Mouse (Mus musculus) kidney, embryonic 14.5 days (tissue): ENCODE measurements around the gene Plin4. TPM values are rescaled to one million over a fixed set of nuclear protein-coding genes. Genes with fewer than 3 reads are reported as not detected.
"Not testable (repeated sequence)": the region's sequence is repeated elsewhere in the genome, so short reads cannot be mapped to it uniquely, and the experiment has no call there.

Source experiments
- ATAC-seq: fragments of 200-750 bp; cut with Nextera tagmentation; 2 replicates; pipeline ENCODE4 v1.8.0; 2017; ENCODE audit warnings: moderate number of reproducible peaks, mild to moderate bottlenecking, moderate TSS enrichment, moderate library complexity; ENCODE audit not compliant: low FRiP score, low TSS enrichment
- H3K27ac ChIP-seq: fragments of 300-500 bp; sonication (generic); 2 replicates; pipeline ENCODE4 v1.5.1; 2014; ENCODE audit warnings: low read depth, mild to moderate bottlenecking, low read length, moderate library complexity, mixed read lengths
- H3K27me3 ChIP-seq: fragments of 300-500 bp; sonication (generic); 2 replicates; pipeline ENCODE4 v1.6.1; 2014; ENCODE audit warnings: mild to moderate bottlenecking, low read length; ENCODE audit not compliant: control insufficient read depth, insufficient read depth
- H3K36me3 ChIP-seq: fragments of 300-500 bp; sonication (generic); 2 replicates; pipeline ENCODE4 v1.6.1; 2014; ENCODE audit warnings: low read length, mixed read lengths; ENCODE audit not compliant: control insufficient read depth, insufficient read depth
- H3K4me1 ChIP-seq: fragments of 300-500 bp; sonication (generic); 2 replicates; pipeline ENCODE4 v1.6.1; 2014; ENCODE audit warnings: low read length, mixed read lengths; ENCODE audit not compliant: control insufficient read depth, insufficient read depth
- H3K4me2 ChIP-seq: fragments of 300-500 bp; sonication (generic); replicated peaks from 2 replicates; pipeline ENCODE4 v1.6.1; 2014; ENCODE audit warnings: low read depth, mild to moderate bottlenecking, low read length
- H3K4me3 ChIP-seq: fragments of 300-500 bp; sonication (generic); 2 replicates; pipeline ENCODE4 v1.5.1; 2014; ENCODE audit warnings: mild to moderate bottlenecking, low read length
- H3K9ac ChIP-seq: fragments of 300-500 bp; sonication (generic); 2 replicates; pipeline ENCODE4 v1.6.1; 2014; ENCODE audit warnings: low read depth, mild to moderate bottlenecking, low read length, moderate library complexity
- H3K9me3 ChIP-seq: fragments of 300-500 bp; sonication (generic); 2 replicates; pipeline ENCODE4 v1.6.1; 2016; ENCODE audit warnings: low read length; ENCODE audit not compliant: control insufficient read depth
- WGBS: fragments of 180-500 bp; shearing (Covaris S2); extraction: QIAGEN DNeasy Blood & Tissue Kit; methylation state at CpG from one replicate; pipeline ENCODE4 v1.1.7; 2014; 5-methylcytosine and 5-hydroxymethylcytosine counted together
- polyA plus RNA-seq: library from polyadenylated mRNA; unstranded; fragments of >200 nt; fragmentation: Nextera tagmentation; extraction: Ambion mirVana; gene quantifications from 2 replicates; pipeline ENCODE4 v1.2.1, GENCODE M21; 2014

Plin4 gene
- polyA plus RNA-seq, 1 experiment from 2014 or later = 0.08 TPM

DNA sequence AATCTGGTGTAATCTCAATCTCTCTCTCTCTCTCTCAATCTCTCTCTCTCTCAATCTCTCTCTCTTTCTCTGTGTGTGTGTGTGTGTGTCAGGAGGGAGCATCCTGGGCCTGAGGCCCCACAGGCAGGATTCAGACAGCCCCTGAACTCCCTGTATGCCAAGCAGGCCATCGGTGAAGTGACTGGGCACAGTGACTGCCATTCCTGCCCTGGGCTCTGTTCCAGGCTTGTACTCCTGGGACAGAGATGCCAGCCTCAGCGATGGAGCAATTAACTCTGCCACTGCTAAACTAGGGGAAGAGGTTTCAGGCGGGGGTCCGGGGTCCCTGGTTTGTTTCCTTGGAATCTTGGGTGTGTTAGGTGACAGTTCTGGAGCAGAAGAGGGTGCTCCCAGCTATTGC lies 968 bp upstream of the Plin4 start:
- H3K27ac ChIP-seq = no peak overlapping the region
- H3K9me3 ChIP-seq = no peaks in the 10 kb centered on the region
- no peak overlapping the region for H3K9ac ChIP-seq
- ATAC-seq = no peak
- no peak overlapping the region for H3K4me3 ChIP-seq
- H3K36me3 ChIP-seq = no peaks in the 10 kb centered on the region
- H3K4me2 ChIP-seq = no peak overlapping the region
- WGBS = 69% methylated on average over 4 of the region's 4 CpGs
- H3K4me1 ChIP-seq = no peaks in the 10 kb centered on the region
- H3K27me3 ChIP-seq = no peaks in the 10 kb centered on the region

DNA sequence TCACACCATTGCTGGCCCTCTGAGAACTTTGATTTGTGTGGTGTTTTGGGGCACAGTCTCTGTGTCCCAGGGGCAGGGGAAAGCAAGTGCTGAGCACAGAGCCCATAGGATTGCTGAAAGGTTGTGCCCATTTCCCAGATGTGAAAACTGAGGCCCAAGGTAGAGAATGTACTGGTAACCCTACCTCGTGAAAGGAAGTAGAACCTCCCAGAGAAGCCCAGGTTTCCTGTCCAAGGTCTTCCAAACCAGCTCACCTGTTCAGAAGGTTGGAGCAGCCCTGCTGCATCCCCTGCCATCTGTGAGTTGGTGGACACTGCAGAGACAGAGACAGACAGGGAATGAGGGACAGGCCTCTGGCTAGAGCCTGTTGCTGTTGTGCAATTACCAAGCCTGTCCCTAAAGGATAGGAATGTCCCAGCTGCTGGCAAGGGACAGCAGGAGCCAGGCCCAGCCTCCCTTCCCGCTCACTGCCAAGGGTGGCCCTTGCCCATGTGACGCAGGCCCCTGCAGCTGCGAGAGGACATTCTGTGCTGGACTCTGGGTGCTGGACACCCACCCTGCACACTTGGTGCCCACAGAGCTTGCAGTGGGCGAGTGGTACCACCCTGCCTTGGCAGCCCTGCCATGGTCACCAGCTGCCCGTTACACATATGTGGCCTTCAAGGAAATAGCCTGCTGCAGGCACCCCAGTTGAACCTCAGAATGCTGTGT lies 1.1 kb downstream of the Plin4 start:
- Histone ChIP-seq H3K27ac (no peak overlapping the region), H3K36me3 (peaks cover 3% of the 10 kb centered on the region; the same call in 1 of the 2 replicates), H3K4me1 (no peaks in the 10 kb centered on the region), H3K27me3 (no peaks in the 10 kb centered on the region), H3K9ac (no peak overlapping the region), H3K4me3 (no peak overlapping the region), H3K9me3 (no peaks in the 10 kb centered on the region), H3K4me2 (no peak overlapping the region)
- 80% methylated on average over 6 of the region's 6 CpGs for WGBS
- ATAC-seq = no peak

DNA sequence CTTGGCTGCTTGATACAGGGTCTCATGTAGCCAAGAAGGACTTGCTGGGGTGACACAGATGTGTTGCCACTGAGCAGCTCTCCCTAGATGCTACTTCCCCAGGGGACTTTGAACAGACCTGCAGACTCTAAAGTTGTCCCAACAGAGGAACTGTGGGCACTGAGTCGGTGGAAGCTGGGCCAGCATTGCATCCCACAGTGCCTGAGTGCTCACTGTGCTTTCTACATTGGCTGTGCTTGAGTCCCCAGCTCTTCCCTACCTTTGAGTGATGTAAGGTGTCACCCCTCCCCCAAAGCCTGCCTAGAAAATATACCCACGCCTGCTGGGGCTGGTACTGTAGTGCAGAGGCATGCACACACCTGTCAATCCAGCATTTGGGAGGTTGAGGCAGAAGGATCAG lies 1.9 kb downstream of the Plin4 start:
- no peak overlapping the region for H3K27ac ChIP-seq
- H3K36me3 ChIP-seq = peaks cover 10% of the 10 kb centered on the region; the same call in 1 of the 2 replicates
- no peak overlapping the region for H3K9ac ChIP-seq
- 68% methylated on average over 2 of the region's 2 CpGs for WGBS
- no peak overlapping the region for H3K4me3 ChIP-seq
- H3K4me1 ChIP-seq = no peaks in the 10 kb centered on the region
- no peaks in the 10 kb centered on the region for H3K9me3 ChIP-seq
- H3K4me2 ChIP-seq = no peak overlapping the region
- ATAC-seq = no peak
- no peaks in the 10 kb centered on the region for H3K27me3 ChIP-seq

DNA sequence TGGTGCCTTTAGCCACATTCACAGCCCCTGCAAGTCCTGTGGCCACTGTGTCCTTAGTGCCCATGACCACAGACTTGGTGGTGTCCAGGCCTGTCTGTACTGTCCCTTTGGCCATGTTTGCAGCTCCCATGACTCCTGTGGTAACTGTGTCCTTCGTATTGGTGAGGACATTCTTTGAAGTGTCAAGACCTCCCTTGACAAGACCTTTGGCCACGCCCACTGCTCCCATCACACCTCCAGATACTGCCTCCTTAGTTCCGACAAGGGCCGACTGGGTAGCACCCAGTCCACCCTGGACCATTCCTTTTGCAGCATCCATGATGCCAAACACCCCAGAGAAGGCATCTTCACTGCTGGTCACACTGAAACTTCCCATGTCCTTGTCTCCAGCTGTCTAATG lies 2.6 kb downstream of the Plin4 start:
- H3K4me2 ChIP-seq = no peak overlapping the region
- no peak for ATAC-seq
- H3K27me3 ChIP-seq = no peaks in the 10 kb centered on the region
- no peak overlapping the region for H3K4me3 ChIP-seq
- WGBS = 64% methylated on average over 4 of the region's 4 CpGs
- peaks cover 18% of the 10 kb centered on the region for H3K36me3 ChIP-seq
- H3K9ac ChIP-seq = no peak overlapping the region
- H3K4me1 ChIP-seq = no peaks in the 10 kb centered on the region
- H3K27ac ChIP-seq = no peak overlapping the region
- no peaks in the 10 kb centered on the region for H3K9me3 ChIP-seq

DNA sequence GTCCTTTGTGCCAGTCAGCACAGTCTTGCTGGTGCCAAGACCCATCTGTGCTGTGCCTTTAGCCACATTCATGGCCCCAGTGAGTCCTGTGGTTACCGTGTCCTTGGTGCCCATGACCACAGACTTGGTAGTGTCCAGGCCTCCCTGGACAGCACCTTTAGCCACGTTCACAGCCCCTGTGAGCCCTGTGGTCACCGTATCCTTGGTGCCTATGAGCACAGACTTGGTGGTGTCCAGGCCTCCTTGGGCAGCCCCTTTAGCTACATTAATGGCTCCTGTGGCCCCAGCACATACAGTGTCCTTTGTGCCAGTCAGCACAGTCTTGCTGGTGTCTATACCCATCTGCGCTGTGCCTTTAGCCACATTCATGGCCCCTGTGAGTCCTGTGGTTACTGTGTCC lies 3.2 kb downstream of the Plin4 start:
- H3K36me3 ChIP-seq = peaks cover 23% of the 10 kb centered on the region
- not testable (repeated sequence) for H3K4me3 ChIP-seq, H3K4me2 ChIP-seq, ATAC-seq, H3K27me3 ChIP-seq, H3K27ac ChIP-seq, H3K4me1 ChIP-seq, H3K9ac ChIP-seq, H3K9me3 ChIP-seq
- WGBS = 94% methylated on average over 4 of the region's 4 CpGs

DNA sequence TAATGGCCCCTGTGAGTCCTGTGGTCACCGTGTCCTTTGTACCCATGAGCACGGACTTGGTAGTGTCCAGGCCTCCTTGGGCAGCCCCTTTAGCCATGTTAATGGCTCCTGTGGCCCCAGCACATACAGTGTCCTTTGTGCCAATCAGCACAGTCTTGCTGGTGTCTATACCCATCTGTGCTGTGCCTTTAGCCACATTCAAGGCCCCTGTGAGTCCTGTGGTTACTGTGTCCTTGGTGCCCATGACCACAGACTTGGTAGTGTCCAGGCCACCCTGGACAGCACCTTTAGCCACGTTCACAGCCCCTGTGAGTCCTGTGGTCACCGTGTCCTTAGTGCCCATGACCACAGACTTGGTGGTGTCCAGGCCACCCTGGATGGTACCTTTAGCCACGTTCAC lies 4.8 kb downstream of the Plin4 start:
- not testable (repeated sequence) for ATAC-seq, H3K4me3 ChIP-seq, H3K27me3 ChIP-seq, H3K27ac ChIP-seq, H3K4me1 ChIP-seq, H3K9ac ChIP-seq, H3K4me2 ChIP-seq, H3K9me3 ChIP-seq
- H3K36me3 ChIP-seq = peaks cover 39% of the 10 kb centered on the region
- WGBS = 90% methylated on average over 1 of the region's 5 CpGs

DNA sequence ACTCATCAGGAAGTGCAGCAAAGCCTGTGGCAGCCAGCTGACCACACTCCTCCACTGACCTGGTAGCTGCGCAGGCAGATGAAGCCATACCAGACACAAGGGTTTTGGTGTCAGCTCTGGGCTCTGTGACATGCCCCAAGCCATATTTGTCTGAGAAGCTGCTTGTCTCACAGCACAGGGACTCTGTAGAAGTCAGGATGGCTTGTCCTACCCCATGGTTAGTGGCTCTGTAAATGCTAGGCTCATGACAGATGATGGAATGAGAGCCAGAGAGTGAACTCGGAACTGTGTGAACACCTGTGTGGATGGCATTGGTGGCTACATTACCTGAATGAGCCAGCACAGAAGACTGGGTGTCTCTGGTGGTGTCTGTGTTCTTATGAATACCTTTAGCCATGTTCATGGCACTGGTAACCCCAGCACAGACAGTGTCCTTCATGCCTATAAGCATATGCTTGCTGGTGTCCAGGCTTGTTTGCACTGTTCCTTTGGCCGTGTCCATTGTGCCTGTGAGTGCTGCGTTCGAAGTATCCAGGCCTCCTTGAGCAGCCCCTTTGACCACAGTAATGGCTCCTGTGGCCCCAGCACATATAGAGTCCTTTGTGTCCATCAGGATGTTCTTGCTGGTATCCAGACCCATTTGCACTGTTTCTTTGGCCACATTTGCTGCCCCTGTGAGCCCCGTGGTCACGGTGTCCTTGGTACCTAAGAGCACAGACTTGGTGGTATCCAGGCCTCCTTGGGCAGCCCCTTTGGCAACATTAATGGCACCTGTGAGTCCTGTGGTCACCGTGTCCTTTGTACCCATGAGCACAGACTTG lies 5.9 kb downstream of the Plin4 start:
- H3K4me2 ChIP-seq = no peak overlapping the region

DNA sequence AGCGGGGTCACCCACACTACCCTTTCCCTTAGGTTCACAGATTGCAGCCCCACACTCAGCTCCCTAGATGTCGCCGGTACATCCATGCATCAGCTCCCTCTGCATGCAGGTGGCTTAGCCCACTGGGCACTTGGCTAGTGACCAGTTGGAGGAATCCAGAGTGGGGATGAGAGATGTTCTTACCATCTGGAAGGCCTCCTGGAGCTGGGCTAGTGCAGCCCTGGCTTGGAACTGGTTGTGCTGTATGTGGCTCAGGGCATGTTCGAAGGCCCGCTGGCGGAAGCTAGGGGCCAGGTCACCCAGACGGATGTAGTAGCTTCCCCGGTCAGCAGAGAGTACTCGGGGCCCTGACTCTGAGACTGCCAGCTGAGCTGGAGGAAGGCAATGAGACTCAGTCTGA lies 6.7 kb downstream of the Plin4 start:
- Histone ChIP-seq H3K27ac (no peak overlapping the region), H3K4me2 (no peak overlapping the region), H3K9ac (no peak overlapping the region), H3K4me1 (no peaks in the 10 kb centered on the region), H3K4me3 (no peak overlapping the region), H3K36me3 (peaks cover 56% of the 10 kb centered on the region), H3K9me3 (no peaks in the 10 kb centered on the region), H3K27me3 (no peaks in the 10 kb centered on the region)
- WGBS = 94% methylated on average over 9 of the region's 9 CpGs
- ATAC-seq = no peak

More for the DNA sequence above, 5.9 kb downstream of the Plin4 start:
- no peaks in the 10 kb centered on the region for H3K9me3 ChIP-seq
- no peak overlapping the region for H3K27ac ChIP-seq
- no peak overlapping the region for H3K9ac ChIP-seq
- WGBS = 97% methylated on average over 8 of the region's 8 CpGs
- no peak overlapping the region for H3K4me3 ChIP-seq
- H3K36me3 ChIP-seq = peaks cover 49% of the 10 kb centered on the region
- H3K4me1 ChIP-seq = no peaks in the 10 kb centered on the region
- no peak for ATAC-seq
- H3K27me3 ChIP-seq = no peaks in the 10 kb centered on the region

DNA sequence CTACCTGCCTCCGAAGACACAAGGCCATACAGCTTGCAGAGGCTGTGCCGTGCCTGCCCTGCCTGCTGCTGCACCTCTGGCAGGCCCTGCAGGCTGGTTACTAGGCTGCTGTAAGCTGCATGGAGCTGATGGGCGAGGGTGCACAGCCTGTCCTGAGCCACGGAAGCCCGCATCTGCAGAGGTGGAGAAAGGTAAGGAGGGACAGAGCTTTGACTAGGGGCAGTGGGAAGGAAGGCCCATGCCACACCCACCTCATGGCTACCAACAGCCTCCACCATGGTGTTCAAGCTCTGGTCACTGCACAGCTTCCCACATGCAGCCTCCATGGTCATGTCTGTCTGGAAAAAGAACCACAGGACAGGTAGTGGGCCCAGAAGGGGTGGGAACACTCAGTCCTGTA lies 7.4 kb downstream of the Plin4 start:
- Histone ChIP-seq H3K4me3 (no peak overlapping the region), H3K27me3 (no peaks in the 10 kb centered on the region), H3K9me3 (no peaks in the 10 kb centered on the region), H3K4me2 (no peak overlapping the region), H3K27ac (no peak overlapping the region), H3K4me1 (no peaks in the 10 kb centered on the region), H3K9ac (no peak overlapping the region), H3K36me3 (peaks cover 64% of the 10 kb centered on the region)
- WGBS = 92% methylated on average over 5 of the region's 5 CpGs
- no peak for ATAC-seq
